Mouse (Mus musculus): ENCODE measurements at regions not wholly inside any gene's neighbourhood (a gene's known extent, or its start where the extent isn't known, plus 50 kb on each side); places are given as distances from the start of the nearest gene placed in this dataset.

DNA sequence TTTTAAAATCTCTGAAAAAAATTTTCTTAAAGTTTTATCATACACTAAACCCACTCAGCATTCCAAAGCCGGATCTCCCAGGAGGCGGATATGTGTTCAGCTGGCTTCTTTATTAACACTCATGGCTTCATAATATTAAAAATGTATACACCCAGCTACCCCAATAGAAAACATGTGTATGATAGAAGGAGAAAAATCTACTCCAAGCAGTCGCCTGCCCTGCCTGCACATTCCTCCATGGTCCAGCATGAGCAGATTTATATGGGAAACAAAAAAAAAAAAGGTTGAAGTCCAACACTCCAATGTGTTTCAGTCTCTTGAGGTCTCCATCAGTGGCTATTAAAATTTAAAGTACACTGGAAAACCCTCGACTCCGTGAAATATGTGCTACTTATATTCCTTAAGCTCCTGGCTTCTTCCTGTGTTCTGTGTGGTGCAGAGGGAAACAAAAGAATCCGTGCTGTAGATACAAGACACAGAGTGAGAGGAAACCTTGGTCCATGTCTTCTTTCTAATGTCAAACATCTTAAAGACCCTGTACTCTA, 142.0 kb upstream of the Ppargc1a start:
- Histone ChIP-seq H3K4me1 (replicated peaks) (0 out of 2 replicates have a peak, but pooled peaks cover 4% of the 10 kb centered on the region), H3K9me3 (replicated peaks) (no peaks in the 10 kb centered on the region), H3K4me3 (no peak overlapping the region), H3K36me3 (no peaks in the 10 kb centered on the region), H3K9ac (no peak overlapping the region), H3K27me3 (no peaks in the 10 kb centered on the region), H3K27ac (no peak overlapping the region), H3K4me2 (no peak overlapping the region)
- WGBS: 71% methylated on average over 6 of the region's 6 CpGs
- no peak for ATAC-seq (replicated peaks; ENCODE audit: insufficient number of reproducible peaks, insufficient read depth, low FRiP score, low read depth)

- H3K4me1 ChIP-seq (replicated peaks): no peaks in the 10 kb centered on the region
- no peak overlapping the region for H3K4me3 ChIP-seq
- no peaks in the 10 kb centered on the region for H3K27me3 ChIP-seq
- H3K4me2 ChIP-seq: no peak overlapping the region
- no peak overlapping the region for H3K9ac ChIP-seq
- ATAC-seq (replicated peaks; ENCODE audit: insufficient number of reproducible peaks, insufficient read depth, low FRiP score, low read depth): no peak
- no peaks in the 10 kb centered on the region for H3K36me3 ChIP-seq
- H3K9me3 ChIP-seq (replicated peaks): no peaks in the 10 kb centered on the region
- no peak overlapping the region for H3K27ac ChIP-seq
- WGBS: 85% methylated on average over 4 of the region's 4 CpGs
Measured at GRCm38 (mm10) chr5:51679884-51680283, 112.4 kb upstream of the Ppargc1a start.

DNA sequence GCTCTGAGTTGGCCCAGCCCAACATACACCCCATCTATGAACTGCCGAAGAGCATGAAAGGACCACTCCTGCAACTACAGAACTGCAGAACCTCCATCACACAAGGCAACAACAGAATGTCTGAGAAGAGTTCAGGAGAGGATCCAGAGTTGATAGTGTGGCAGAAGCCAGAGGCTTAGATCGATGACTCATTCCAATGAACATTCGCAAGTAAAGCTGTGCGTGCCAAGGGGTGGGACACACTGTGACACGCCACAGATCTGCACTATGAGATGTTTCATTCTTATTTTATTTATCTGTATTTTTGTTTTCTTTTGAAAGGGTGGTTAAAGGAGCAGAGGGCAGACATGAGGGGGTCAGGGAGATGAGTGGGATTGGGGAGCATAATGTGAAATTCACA, 103.7 kb upstream of the Ppargc1a start:
- no peak for ATAC-seq (replicated peaks; ENCODE audit: insufficient number of reproducible peaks, insufficient read depth, low FRiP score, low read depth)
- H3K9me3 ChIP-seq (replicated peaks): no peaks in the 10 kb centered on the region
- 79% methylated on average over 5 of the region's 5 CpGs for WGBS
- H3K4me1 ChIP-seq (replicated peaks): no peaks in the 10 kb centered on the region
- H3K4me3 ChIP-seq: no peak overlapping the region
- no peaks in the 10 kb centered on the region for H3K27me3 ChIP-seq
- no peaks in the 10 kb centered on the region for H3K36me3 ChIP-seq
- no peak overlapping the region for H3K4me2 ChIP-seq
- H3K9ac ChIP-seq: no peak overlapping the region
- no peak overlapping the region for H3K27ac ChIP-seq

GRCm38 (mm10) chr5:51665241-51665640, 97.7 kb upstream of the Ppargc1a start:
- Histone ChIP-seq H3K9ac (no peak overlapping the region), H3K4me3 (no peak overlapping the region), H3K36me3 (no peaks in the 10 kb centered on the region), H3K27me3 (no peaks in the 10 kb centered on the region), H3K27ac (no peak overlapping the region), H3K4me1 (replicated peaks) (peaks cover 5% of the 10 kb centered on the region; the same call in 1 of the 2 replicates), H3K9me3 (replicated peaks) (no peaks in the 10 kb centered on the region), H3K4me2 (peak overlapping the region; percentile 29)
- WGBS: 53% methylated on average over 6 of the region's 6 CpGs
- ATAC-seq (replicated peaks; ENCODE audit: insufficient number of reproducible peaks, insufficient read depth, low FRiP score, low read depth): no peak

GRCm38 (mm10) chr5:51658232-51658896, 90.8 kb upstream of the Ppargc1a start:
- Histone ChIP-seq H3K27me3 (no peaks in the 10 kb centered on the region), H3K9me3 (replicated peaks) (no peaks in the 10 kb centered on the region), H3K9ac (no peak overlapping the region), H3K27ac (no peak overlapping the region), H3K4me3 (no peak overlapping the region), H3K36me3 (no peaks in the 10 kb centered on the region), H3K4me2 (no peak overlapping the region), H3K4me1 (replicated peaks) (peaks cover 3% of the 10 kb centered on the region; the same call in 1 of the 2 replicates)
- no peak for ATAC-seq (replicated peaks; ENCODE audit: insufficient number of reproducible peaks, insufficient read depth, low FRiP score, low read depth)
- WGBS: 63% methylated on average over 6 of the region's 6 CpGs

- Histone ChIP-seq H3K27me3 (no peaks in the 10 kb centered on the region), H3K9ac (no peak overlapping the region), H3K36me3 (no peaks in the 10 kb centered on the region), H3K4me2 (no peak overlapping the region), H3K9me3 (replicated peaks) (no peaks in the 10 kb centered on the region), H3K27ac (no peak overlapping the region), H3K4me3 (no peak overlapping the region), H3K4me1 (replicated peaks) (no peaks in the 10 kb centered on the region)
- no peak for ATAC-seq (replicated peaks; ENCODE audit: insufficient number of reproducible peaks, insufficient read depth, low FRiP score, low read depth)
- WGBS: 78% methylated on average over 2 of the region's 2 CpGs
Measured at GRCm38 (mm10) chr5:51653507-51653906, 86.0 kb upstream of the Ppargc1a start.

- ATAC-seq (replicated peaks; ENCODE audit: insufficient number of reproducible peaks, insufficient read depth, low FRiP score, low read depth): no peak
- Histone ChIP-seq H3K4me3 (no peak overlapping the region), H3K27me3 (no peaks in the 10 kb centered on the region), H3K4me1 (replicated peaks) (no peaks in the 10 kb centered on the region; the same call in 1 of the 2 replicates), H3K36me3 (no peaks in the 10 kb centered on the region), H3K9me3 (replicated peaks) (no peaks in the 10 kb centered on the region), H3K9ac (no peak overlapping the region), H3K27ac (no peak overlapping the region), H3K4me2 (no peak overlapping the region)
- 79% methylated on average over 5 of the region's 5 CpGs for WGBS
Measured at GRCm38 (mm10) chr5:51624400-51624799, 56.9 kb upstream of the Ppargc1a start.

All from heart, embryonic 15.5 days (tissue).